ENCODE assay signal across 19 mouse cellular contexts in genomic region chr3:27976931-27977544, GRCm38 (mm10). TPM values are rescaled to one million over a fixed set of nuclear protein-coding genes. Genes with fewer than 3 reads are reported as not detected.
DNase-seq lines count a peak whose midpoint lies in the region; ATAC-seq and TF ChIP-seq lines count a peak whose summit lies in the region.
"Had no signal": no experiment of that assay in that cellular context is flagged by ENCODE, and none has a peak within 500 bp of the region (broad histone marks: within the 10 kb centered on the region; RNA-seq: fewer than 3 reads in every experiment).

No protein-coding gene starts in this region.

- POLR2A ChIA-PET in Patski (lab: Charles Lee), result interaction anchor here (0.7 kb wide), 1 partner anchor 38 kb away, joined by 3 read pairs; the partner anchor contains the start of gene Pld1

- H3K4me1 ChIP-seq in heart, embryonic 12.5 days (replicated peaks), result no peaks in the 10 kb centered on the region
- peaks cover 2% of the 10 kb centered on the region for H3K4me1 ChIP-seq in heart, adult 2 months (ENCODE audit: control insufficient read depth, insufficient read depth, low read length)
- H3K4me1 ChIP-seq in kidney, postnatal 0 days (replicated peaks; ENCODE audit: insufficient read depth, low read length), result no peaks in the 10 kb centered on the region
- H3K4me1 ChIP-seq: limb, embryonic 13.5 days had no signal

- no peaks in the 10 kb centered on the region for H3K79me2 ChIP-seq in heart, adult 2 months (replicated peaks; ENCODE audit: control insufficient read depth, insufficient read depth, low read length)

- TF ChIP-seq POLR2A in heart, adult 2 months (IDR thresholded peaks at IDR 0.05; ENCODE audit: insufficient read depth, low read depth, low read length), result no peak

- intact Hi-C loops in heart, adult 2 months (cut with DNase I), result no loop called here

- no peak for TF ChIP-seq EP300 in heart, adult 2 months (IDR thresholded peaks at IDR 0.05; ENCODE audit: insufficient read depth, low read depth, low read length)

- H3K4me3 ChIP-seq in heart, embryonic 12.5 days, result no peak overlapping the region
- H3K4me3 ChIP-seq in heart, adult 2 months, result no peak overlapping the region
- no peak overlapping the region for H3K4me3 ChIP-seq in kidney, postnatal 0 days (replicated peaks; ENCODE audit: low read depth, low read length)
- H3K4me3 ChIP-seq: forebrain, embryonic 10.5 days; limb, embryonic 13.5 days; midbrain, embryonic 10.5 days had no signal

- no peak for DNase-seq in heart, adult 2 months
- peak; percentile 50 for DNase-seq in kidney, adult 9 months
- DNase-seq in kidney, adult 11 months, result no peak
- no peak for DNase-seq in Patski (ENCODE audit: low read depth, low spot score)
- peak; percentile 69 for DNase-seq in kidney, postnatal 0 days (ENCODE audit: low spot score)
- DNase-seq in frontal cortex, postnatal 14 days (ENCODE audit: low spot score in 2 of 2), result no peak
- DNase-seq: B cell, adult 2 months; cerebellum, adult 18-20 months; cerebellum, postnatal 25 days; embryo, embryonic 11 days; forebrain, postnatal 0 days; right cerebral cortex, postnatal 25 days; thymus, adult 2 months had no signal

- no peak overlapping the region for H3K9ac ChIP-seq in heart, embryonic 12.5 days
- H3K9ac ChIP-seq in heart, adult 2 months (ENCODE audit: low read depth, low read length), result no peak overlapping the region
- H3K9ac ChIP-seq in kidney, postnatal 0 days (ENCODE audit: low read depth, low read length), result no peak overlapping the region
- H3K9ac ChIP-seq: forebrain, postnatal 0 days; limb, embryonic 13.5 days; liver, embryonic 14.5 days had no signal

- no peak overlapping the region for H3K27ac ChIP-seq in heart, embryonic 12.5 days (ENCODE audit: poor library complexity, severe bottlenecking)
- H3K27ac ChIP-seq in heart, adult 2 months, result no peak overlapping the region
- H3K27ac ChIP-seq in kidney, postnatal 0 days, result no peak overlapping the region
- H3K27ac ChIP-seq: forebrain, embryonic 10.5 days; limb, embryonic 13.5 days; liver, embryonic 14.5 days; macrophage; midbrain, embryonic 10.5 days had no signal

- H3K36me3 ChIP-seq in heart, embryonic 12.5 days, result no peaks in the 10 kb centered on the region; the same call in 1 of the 2 replicates
- no peaks in the 10 kb centered on the region for H3K36me3 ChIP-seq in heart, adult 2 months (ENCODE audit: control insufficient read depth, insufficient read depth, low read length)
- no peaks in the 10 kb centered on the region for H3K36me3 ChIP-seq in kidney, postnatal 0 days (ENCODE audit: insufficient read depth, low read length)
- H3K36me3 ChIP-seq: forebrain, embryonic 10.5 days; limb, embryonic 13.5 days; midbrain, embryonic 10.5 days had no signal

- 0 out of 2 replicates have a peak, but pooled peaks have one; percentile 48 for ATAC-seq in heart, embryonic 12.5 days (ENCODE audit: insufficient number of reproducible peaks, low FRiP score)
- ATAC-seq in Patski, result peak; percentile 19
- peak; percentile 57; the same call in 1 of the 2 replicates for ATAC-seq in kidney, postnatal 0 days (replicated peaks; ENCODE audit: low FRiP score, low read depth)
- ATAC-seq: forebrain, postnatal 0 days had no signal

- H3K4me2 ChIP-seq in heart, embryonic 12.5 days, result no peak overlapping the region
- no peak overlapping the region for H3K4me2 ChIP-seq in kidney, postnatal 0 days (ENCODE audit: low read length)
- H3K4me2 ChIP-seq: limb, embryonic 13.5 days had no signal

- CTCF ChIA-PET in Patski (lab: Charles Lee), result interaction anchor here (2.3 to 2.7 kb wide), 3 partner anchors 20 to 131 kb away, joined by 8 to 13 read pairs (median 9); no protein-coding TSS in a partner anchor

- H3K27me3 ChIP-seq in heart, embryonic 12.5 days (replicated peaks), result no peaks in the 10 kb centered on the region
- H3K27me3 ChIP-seq in heart, adult 2 months (ENCODE audit: control insufficient read depth, insufficient read depth, low read length), result no peaks in the 10 kb centered on the region
- H3K27me3 ChIP-seq in Patski, result no peaks in the 10 kb centered on the region
- no peaks in the 10 kb centered on the region for H3K27me3 ChIP-seq in kidney, postnatal 0 days (ENCODE audit: insufficient read depth, low read length)
- H3K27me3 ChIP-seq: limb, embryonic 13.5 days had no signal

- no peaks in the 10 kb centered on the region for H3K9me3 ChIP-seq in heart, embryonic 12.5 days (replicated peaks)
- H3K9me3 ChIP-seq in kidney, postnatal 0 days (replicated peaks; ENCODE audit: low read length), result no peaks in the 10 kb centered on the region
- H3K9me3 ChIP-seq: forebrain, embryonic 10.5 days; limb, embryonic 13.5 days; midbrain, embryonic 10.5 days had no signal

- in situ Hi-C loops in Patski (cut with MboI; ENCODE audit: low pct_unique_long_range_greater_than_20kb), result loop anchor here (5.0 kb wide), 1 partner anchor 125 kb away; no protein-coding TSS in a partner anchor

- no peak for TF ChIP-seq CTCF in heart, adult 2 months (IDR thresholded peaks at IDR 0.05)
- TF ChIP-seq CTCF in Patski (IDR thresholded peaks at IDR 0.05), result no peak
- TF ChIP-seq CTCF in kidney, postnatal 0 days (IDR thresholded peaks at IDR 0.05; ENCODE audit: low read depth), result no peak

- WGBS in heart, embryonic 12.5 days, result 74% methylated on average over 10 of the region's 10 CpGs
- WGBS in heart, adult 2 months, result 60% methylated on average over 10 of the region's 10 CpGs
- 57% methylated on average over 10 of the region's 10 CpGs for WGBS in kidney, postnatal 0 days

RNA-seq across cellular contexts. Expression of gene Pld1, which starts 38.5 kb away (rescaled TPM):
- 7.6 and 8.1 TPM in 2 replicates for polyA plus RNA-seq in heart, embryonic 12.5 days (2016; fragmentation: Nextera tagmentation; extraction: Ambion mirVana)
- total RNA-seq in heart, adult 2 months (2021), result 10 to 100 TPM; 11.4 to 11.8 TPM
- 4.0 and 6.0 TPM in 2 replicates for polyA plus RNA-seq in heart, adult 2 months (2012; rRNA removed)
- 16.1 TPM for polyA plus RNA-seq in Patski (2021)
- polyA plus RNA-seq in kidney, postnatal 0 days (2015; fragmentation: Nextera tagmentation; extraction: Ambion mirVana), result 4.9 and 5.0 TPM in 2 replicates

Comparison
In these comparisons a context has a peak if more than half of its experiments do, and no peak if none do; other contexts are left out.
1. DNase-seq: peak in kidney, adult 9 months (single experiment) and kidney, postnatal 0 days (single experiment); none in heart, adult 2 months (0 of 2), kidney, adult 11 months (single experiment), Patski (single experiment) and frontal cortex, postnatal 14 days (0 of 2).
2. Peak in every context shown above with its lines, with median percentiles within 50 percentile points of each other: ATAC-seq.